Mouse (Mus musculus) induced T-regulatory cell, adult 2 months (primary cell): ENCODE measurements around the gene Capzb.

ENCODE experiments used
- DNase-seq: peaks from one replicate; pipeline ENCODE4 v3.0.0-alpha.2; 2012; ENCODE audit warnings: low read depth

The Capzb gene

GRCm38 (mm10) chr4:139192499-139193175, at the start of gene Capzb:
Gene Capzb, plus strand, starts transcription at chr4:139192899.
- DNase-seq = peak; percentile 98

- DNase-seq = no peak
Observed at GRCm38 (mm10) chr4:139142985-139143384, 49.7 kb upstream of the Capzb start.

GRCm38 (mm10) chr4:139144577-139144976, 48.1 kb upstream of the Capzb start:
- DNase-seq = no peak

- DNase-seq = peak; percentile 66
Observed at GRCm38 (mm10) chr4:139145156-139145555, 47.5 kb upstream of the Capzb start.

- no peak for DNase-seq
Observed at GRCm38 (mm10) chr4:139146760-139147159, 45.9 kb upstream of the Capzb start.

- no peak for DNase-seq
Observed at GRCm38 (mm10) chr4:139151370-139151769, 41.3 kb upstream of the Capzb start.

GRCm38 (mm10) chr4:139154576-139155307, 38.0 kb upstream of the Capzb start:
- DNase-seq = no peak

GRCm38 (mm10) chr4:139156538-139156937, 36.2 kb upstream of the Capzb start:
- no peak for DNase-seq

GRCm38 (mm10) chr4:139158350-139158749, 34.3 kb upstream of the Capzb start:
- no peak for DNase-seq

GRCm38 (mm10) chr4:139161076-139161475, 31.6 kb upstream of the Capzb start:
- no peak for DNase-seq

- DNase-seq = no peak
Observed at GRCm38 (mm10) chr4:139164082-139164481, 28.6 kb upstream of the Capzb start.

GRCm38 (mm10) chr4:139165259-139165658, 27.4 kb upstream of the Capzb start:
- DNase-seq = no peak

- no peak for DNase-seq
Observed at GRCm38 (mm10) chr4:139166244-139166643, 26.5 kb upstream of the Capzb start.

- DNase-seq = no peak
Observed at GRCm38 (mm10) chr4:139167107-139167506, 25.6 kb upstream of the Capzb start.

GRCm38 (mm10) chr4:139168985-139169747, 23.5 kb upstream of the Capzb start:
- peak; percentile 42 for DNase-seq

- no peak for DNase-seq
Observed at GRCm38 (mm10) chr4:139169748-139170279, 22.9 kb upstream of the Capzb start.

- no peak for DNase-seq
Observed at GRCm38 (mm10) chr4:139175061-139175971, 17.4 kb upstream of the Capzb start.

- no peak for DNase-seq
Observed at GRCm38 (mm10) chr4:139176023-139176422, 16.7 kb upstream of the Capzb start.

GRCm38 (mm10) chr4:139177921-139178320, 14.8 kb upstream of the Capzb start:
- DNase-seq = peak; percentile 54

- DNase-seq = no peak
Observed at GRCm38 (mm10) chr4:139178377-139178776, 14.3 kb upstream of the Capzb start.

- DNase-seq = no peak
Observed at GRCm38 (mm10) chr4:139179218-139179617, 13.5 kb upstream of the Capzb start.
